Mouse (Mus musculus): ENCODE measurements at regions not wholly inside any gene's neighbourhood (a gene's known extent, or its start where the extent isn't known, plus 50 kb on each side); places are given as distances from the start of the nearest gene placed in this dataset.

- peak in 1 of 2 experiments; percentile 16 for DNase-seq (ENCODE audit: extremely low spot score in 1 of 2, low spot score in 1 of 2)
These were observed 60.9 kb upstream of the Acyp2 start for GRCm38 (mm10) chr11:30710266-30710665.

GRCm38 (mm10) chr11:30720803-30721202, 50.7 kb upstream of the Psme4 start:
- DNase-seq (ENCODE audit: extremely low spot score in 1 of 2, low spot score in 1 of 2), result no peak
